Mouse (Mus musculus) thymus, adult 2 months (tissue): ENCODE measurements around the gene Arhgap19. TPM values are rescaled to one million over a fixed set of nuclear protein-coding genes. Genes with fewer than 3 reads are reported as not detected.

Experiments
- DNase-seq: peaks from one replicate; pipeline ENCODE4 v3.0.0; 2021
- H3K27ac ChIP-seq: fragments of 200-500 bp; 2 replicates; pipeline ENCODE4 v1.5.1; 2012; ENCODE audit warnings: low read length, control low read depth; ENCODE audit not compliant: control insufficient read depth, insufficient read depth
- H3K27me3 ChIP-seq: fragments of 200-500 bp; 2 replicates; pipeline ENCODE4 v1.6.1; 2012; ENCODE audit warnings: mild to moderate bottlenecking, low read length, moderate library complexity, mixed read lengths; ENCODE audit not compliant: control insufficient read depth, insufficient read depth
- H3K36me3 ChIP-seq: fragments of 200-500 bp; 2 replicates; pipeline ENCODE4 v1.6.1; 2012; ENCODE audit warnings: mild to moderate bottlenecking, low read length, moderate library complexity; ENCODE audit not compliant: control insufficient read depth, insufficient read depth
- H3K4me1 ChIP-seq: fragments of 200-500 bp; replicated peaks from 2 replicates; pipeline ENCODE4 v1.6.1; 2012; ENCODE audit warnings: low read length; ENCODE audit not compliant: control insufficient read depth, insufficient read depth
- H3K4me3 ChIP-seq: fragments of 200-500 bp; 2 replicates; pipeline ENCODE4 v1.5.1; 2012; ENCODE audit warnings: mild to moderate bottlenecking, low read length, control low read depth, moderate library complexity; ENCODE audit not compliant: control insufficient read depth, insufficient read depth
- CTCF ChIP-seq: fragments of 200-500 bp; IDR thresholded peaks from 2 replicates; pipeline ENCODE4 v1.5.1; 2012; ENCODE audit warnings: mild to moderate bottlenecking, control low read depth, low read length, moderate library complexity, borderline replicate concordance; ENCODE audit not compliant: control insufficient read depth, poor library complexity, insufficient read depth; ENCODE audit errors: extremely low read depth
- POLR2A ChIP-seq: fragments of 200-500 bp; IDR thresholded peaks from 2 replicates; pipeline ENCODE4 v1.6.1; 2012; ENCODE audit warnings: mild to moderate bottlenecking, low read length, control low read depth, moderate library complexity; ENCODE audit not compliant: control insufficient read depth, poor library complexity, insufficient read depth; ENCODE audit errors: extremely low read depth
- WGBS: fragments of 180-500 bp; shearing (Covaris S2); methylation state at CpG from one replicate; pipeline ENCODE4 v1.1.7; 2018; 5-methylcytosine and 5-hydroxymethylcytosine counted together
- polyA plus RNA-seq: library from polyadenylated mRNA; depleted of rRNA; stranded (reverse); fragments of >200 nt; gene quantifications from 2 replicates; pipeline ENCODE4 v1.2.3, GENCODE M21; 2012

The Arhgap19 gene
- polyA plus RNA-seq, 1 experiment, result 18.8 TPM

- Histone ChIP-seq H3K4me1 (peaks cover 21% of the 10 kb centered on the region), H3K36me3 (no peaks in the 10 kb centered on the region), H3K27me3 (no peaks in the 10 kb centered on the region), H3K27ac (no peak overlapping the region), H3K4me3 (no peak overlapping the region)
- WGBS, result 69% methylated on average over 6 of the region's 6 CpGs
- DNase-seq, result no peak
- TF ChIP-seq POLR2A, result no peak
- TF ChIP-seq CTCF, result no peak
These were observed 33.6 kb upstream of the Arhgap19 start for GRCm38 (mm10) chr19:41835407-41835806.

- no peak overlapping the region for H3K4me3 ChIP-seq
- no peak overlapping the region for H3K27ac ChIP-seq
- DNase-seq, result no peak
- 92% methylated on average over 13 of the region's 13 CpGs for WGBS
- peaks cover 23% of the 10 kb centered on the region for H3K4me1 ChIP-seq
- no peaks in the 10 kb centered on the region for H3K36me3 ChIP-seq
- H3K27me3 ChIP-seq, result no peaks in the 10 kb centered on the region
- TF ChIP-seq POLR2A (no peak), CTCF (no peak)
These were observed 30.8 kb upstream of the Arhgap19 start for GRCm38 (mm10) chr19:41832501-41833201.

DNA sequence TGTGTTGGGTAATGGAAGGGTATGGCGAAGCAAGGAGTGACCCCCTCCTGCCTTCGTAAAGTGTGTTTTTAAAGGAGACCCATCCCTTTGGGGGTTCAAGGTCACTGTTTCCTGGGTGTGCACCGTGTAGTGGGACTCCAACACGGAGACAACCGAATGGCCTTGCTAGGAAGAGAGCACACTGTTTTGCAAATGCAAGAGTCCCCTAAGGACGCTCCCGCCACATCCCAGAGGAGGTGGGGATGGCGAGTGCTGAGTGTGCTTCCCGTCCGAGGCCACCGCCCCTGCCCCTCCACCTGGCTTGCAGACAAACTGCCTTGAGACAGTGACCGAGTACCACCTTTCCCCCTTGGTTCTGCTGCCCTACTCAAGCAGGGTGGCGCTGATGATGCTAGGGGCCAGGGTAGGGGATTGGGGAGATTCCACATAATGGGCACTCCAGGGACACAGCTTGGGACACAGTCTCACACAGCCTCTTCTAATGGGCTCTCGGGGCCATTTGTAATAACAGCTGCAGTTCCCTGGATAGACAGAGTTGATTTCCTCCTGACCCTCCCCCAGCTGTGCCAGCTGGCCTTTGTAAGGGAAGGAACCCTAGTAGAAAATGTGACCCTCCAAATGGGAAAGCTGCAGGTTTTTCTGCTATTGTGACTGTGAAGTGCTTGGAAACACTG, 30.0 kb upstream of the Arhgap19 start:
- Histone ChIP-seq H3K36me3 (no peaks in the 10 kb centered on the region), H3K4me1 (peaks cover 23% of the 10 kb centered on the region), H3K27me3 (no peaks in the 10 kb centered on the region), H3K4me3 (peak overlapping the region; percentile 79; the same call in 1 of the 2 replicates), H3K27ac (no peak overlapping the region)
- WGBS, result 78% methylated on average over 14 of the region's 14 CpGs
- no peak for DNase-seq
- TF ChIP-seq POLR2A (no peak), CTCF (no peak)

DNA sequence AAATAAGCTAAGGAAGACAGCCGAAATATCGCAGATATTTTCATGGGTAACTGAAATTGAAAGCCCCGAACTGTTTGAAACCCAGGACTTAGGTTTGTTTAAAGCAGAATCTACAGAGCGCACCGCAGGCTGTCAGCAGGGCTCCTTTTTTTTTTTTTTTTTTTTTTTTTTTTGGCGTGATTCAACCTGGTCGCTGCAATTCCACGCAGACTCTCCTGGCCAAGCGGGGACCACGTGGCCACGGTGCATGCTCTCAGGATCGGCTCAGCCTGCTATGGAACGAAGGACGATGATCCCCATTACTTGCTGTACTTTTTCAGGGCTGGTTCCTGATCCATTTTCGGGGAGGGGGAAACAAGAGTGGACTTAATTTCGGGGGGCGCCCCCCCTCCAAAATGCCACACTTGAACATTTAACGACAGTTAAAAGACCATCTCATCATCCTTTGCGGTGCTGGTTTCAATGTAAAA, 29.3 kb upstream of the Arhgap19 start:
- 3% methylated on average over 19 of the region's 19 CpGs for WGBS
- Histone ChIP-seq H3K27me3 (no peaks in the 10 kb centered on the region), H3K4me1 (peaks cover 23% of the 10 kb centered on the region), H3K4me3 (peak overlapping the region; percentile 79), H3K27ac (no peak overlapping the region), H3K36me3 (no peaks in the 10 kb centered on the region)
- TF ChIP-seq CTCF, result no peak
- TF ChIP-seq POLR2A, result no peak
- DNase-seq, result peak; percentile 14

- DNase-seq, result peak; percentile 86
These were observed 28.5 kb upstream of the Arhgap19 start for GRCm38 (mm10) chr19:41830106-41831031.

More at GRCm38 (mm10) chr19:41830106-41831031, 28.5 kb upstream of the Arhgap19 start:
- Histone ChIP-seq H3K27me3 (no peaks in the 10 kb centered on the region), H3K27ac (peak overlapping the region; percentile 41), H3K4me3 (peak overlapping the region; percentile 79), H3K36me3 (no peaks in the 10 kb centered on the region), H3K4me1 (peaks cover 20% of the 10 kb centered on the region)
- WGBS, result 1% methylated on average over 111 of the region's 112 CpGs
- no peak for TF ChIP-seq CTCF
